Mouse (Mus musculus) brain, embryonic 14.5 days (tissue): Measurements from ENCODE around the gene Lgals9.

Experiments used
- CTCF ChIP-seq: fragments of 200-500 bp; IDR thresholded peaks from 2 replicates; pipeline ENCODE4 v1.5.1; 2012; ENCODE audit warnings: inconsistent platforms, mild to moderate bottlenecking, moderate library complexity, borderline replicate concordance; ENCODE audit not compliant: insufficient read depth, insufficient read length; ENCODE audit errors: extremely low read depth
- POLR2A ChIP-seq: fragments of 200-500 bp; IDR thresholded peaks from 2 replicates; pipeline ENCODE4 v1.6.1; 2012; ENCODE audit warnings: mild to moderate bottlenecking, inconsistent platforms, borderline replicate concordance; ENCODE audit not compliant: poor library complexity, insufficient read depth, insufficient read length, severe bottlenecking; ENCODE audit errors: extremely low read depth

DNA sequence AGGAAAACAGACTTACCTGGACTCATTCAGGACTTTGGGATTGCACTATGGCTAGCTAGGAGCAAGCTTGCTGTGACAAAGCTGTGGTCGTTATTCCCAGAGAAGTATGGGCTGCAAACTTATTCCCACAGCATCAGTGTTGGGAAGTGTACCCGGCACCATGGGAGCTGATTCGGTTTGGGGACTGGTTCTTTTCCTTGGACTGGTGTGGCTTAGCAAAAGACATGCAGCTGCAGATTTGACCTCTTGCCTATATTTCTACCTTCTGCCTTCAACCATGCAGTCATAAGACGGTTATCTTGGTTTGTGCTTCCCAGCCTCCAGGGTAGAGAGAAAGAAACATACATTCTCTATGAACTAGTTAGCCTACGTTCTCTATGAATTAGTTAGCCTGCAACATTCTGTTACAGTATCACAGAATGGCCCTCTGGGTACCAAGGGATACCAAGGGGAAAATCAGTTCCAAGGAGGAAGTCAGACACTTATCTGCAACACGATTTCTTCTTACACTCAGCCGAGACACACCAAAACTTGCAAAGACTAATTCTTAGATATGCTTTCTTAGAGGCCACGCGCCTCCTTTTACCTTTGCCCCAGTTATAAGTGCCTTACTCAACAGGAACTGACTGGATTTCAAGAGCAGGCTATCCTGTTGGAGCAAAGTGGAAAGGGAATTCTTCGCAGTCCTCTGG is 1.7 kb upstream of the Lgals9 start:
- TF ChIP-seq CTCF (no peak), POLR2A (no peak)
